Mouse (Mus musculus) heart, embryonic 13.5 days (tissue): ENCODE data around the gene Cryba2. TPM values are rescaled to one million over a fixed set of nuclear protein-coding genes. Genes with fewer than 3 reads are reported as not detected.
A peak's percentile ranks its signal among the peaks of the same experiment; 100 is the strongest.

ENCODE experiments used
- ATAC-seq: fragments of 200-750 bp; cut with Nextera tagmentation; 2 replicates; pipeline ENCODE4 v1.8.0; 2017; ENCODE audit warnings: moderate TSS enrichment; ENCODE audit not compliant: insufficient number of reproducible peaks, low FRiP score, low TSS enrichment; ENCODE audit errors: extremely low read depth
- H3K27ac ChIP-seq: fragments of 300-500 bp; sonication (generic); replicated peaks from 2 replicates; pipeline ENCODE4 v1.5.1; 2015; ENCODE audit warnings: moderate library complexity, mild to moderate bottlenecking, inconsistent platforms
- H3K27me3 ChIP-seq: fragments of 300-500 bp; sonication (generic); replicated peaks from 2 replicates; pipeline ENCODE4 v1.6.1; 2015; ENCODE audit warnings: mild to moderate bottlenecking, inconsistent platforms
- H3K36me3 ChIP-seq: fragments of 300-500 bp; sonication (generic); 2 replicates; pipeline ENCODE4 v1.6.1; 2015; ENCODE audit warnings: mild to moderate bottlenecking, inconsistent platforms
- H3K4me1 ChIP-seq: fragments of 300-500 bp; sonication (generic); 2 replicates; pipeline ENCODE4 v1.6.1; 2015; ENCODE audit warnings: inconsistent platforms
- H3K4me2 ChIP-seq: fragments of 300-500 bp; sonication (generic); 2 replicates; pipeline ENCODE4 v1.6.1; 2015; ENCODE audit warnings: inconsistent platforms, mild to moderate bottlenecking, moderate library complexity
- H3K4me3 ChIP-seq: fragments of 300-500 bp; sonication (generic); 2 replicates; pipeline ENCODE4 v1.5.1; 2015; ENCODE audit warnings: moderate library complexity, mild to moderate bottlenecking, inconsistent platforms
- H3K9ac ChIP-seq: fragments of 300-500 bp; sonication (generic); 2 replicates; pipeline ENCODE4 v1.6.1; 2015; ENCODE audit warnings: inconsistent platforms, mild to moderate bottlenecking, moderate library complexity
- H3K9me3 ChIP-seq: fragments of 300-500 bp; sonication (generic); 2 replicates; pipeline ENCODE4 v1.6.1; 2016; ENCODE audit warnings: inconsistent platforms
- WGBS: fragments of 180-500 bp; shearing (Covaris S2); methylation state at CpG from one replicate; pipeline ENCODE4 v1.1.7; 2015; ENCODE audit warnings: mixed read lengths; 5-methylcytosine and 5-hydroxymethylcytosine counted together
- polyA plus RNA-seq: library from polyadenylated mRNA; unstranded; fragments of >200 nt; fragmentation: Nextera tagmentation; extraction: Ambion mirVana; gene quantifications from 2 replicates; pipeline ENCODE4 v1.2.1, GENCODE M21; 2015

Cryba2 gene
- polyA plus RNA-seq, 1 experiment from 2014 or later = not detected

- peaks cover 98% of the 10 kb centered on the region for H3K27me3 ChIP-seq
- under 1% methylated on average over 7 of the region's 7 CpGs for WGBS
Measured at GRCm38 (mm10) chr1:74856791-74857190, 36.2 kb downstream of the Cryba2 start.

GRCm38 (mm10) chr1:74856439-74856720, 36.6 kb downstream of the Cryba2 start:
- no peaks in the 10 kb centered on the region for H3K9me3 ChIP-seq
- peak overlapping the region; percentile 66; the same call in 1 of the 2 replicates for H3K4me3 ChIP-seq
- H3K36me3 ChIP-seq = no peaks in the 10 kb centered on the region
- peaks cover 98% of the 10 kb centered on the region for H3K27me3 ChIP-seq
- no peak for ATAC-seq
- H3K9ac ChIP-seq = no peak overlapping the region
- H3K4me1 ChIP-seq = peaks cover 35% of the 10 kb centered on the region
- 4% methylated on average over 11 of the region's 11 CpGs for WGBS
- H3K4me2 ChIP-seq = peak overlapping the region; percentile 95
- H3K27ac ChIP-seq = no peak overlapping the region

More at GRCm38 (mm10) chr1:74856791-74857190, 36.2 kb downstream of the Cryba2 start:
- Histone ChIP-seq H3K9ac (no peak overlapping the region), H3K4me1 (peaks cover 35% of the 10 kb centered on the region), H3K4me2 (no peak overlapping the region), H3K9me3 (no peaks in the 10 kb centered on the region), H3K27ac (no peak overlapping the region), H3K36me3 (no peaks in the 10 kb centered on the region), H3K4me3 (no peak overlapping the region)
- no peak for ATAC-seq

- H3K9ac ChIP-seq = no peak overlapping the region
- H3K4me1 ChIP-seq = peaks cover 35% of the 10 kb centered on the region
- H3K27ac ChIP-seq = no peak overlapping the region
- ATAC-seq = no peak
- H3K9me3 ChIP-seq = no peaks in the 10 kb centered on the region
- WGBS = 1% methylated on average over 74 of the region's 74 CpGs
- peak overlapping the region; percentile 66 for H3K4me3 ChIP-seq
- H3K4me2 ChIP-seq = peak overlapping the region; percentile 95
- no peaks in the 10 kb centered on the region for H3K36me3 ChIP-seq
- peaks cover 100% of the 10 kb centered on the region for H3K27me3 ChIP-seq
Measured at GRCm38 (mm10) chr1:74855651-74856438, 37.1 kb downstream of the Cryba2 start.

- peak overlapping the region; percentile 66 for H3K4me3 ChIP-seq
- H3K27ac ChIP-seq = no peak overlapping the region
Measured at GRCm38 (mm10) chr1:74855156-74855555, 37.8 kb downstream of the Cryba2 start.

GRCm38 (mm10) chr1:74854306-74855056, 38.5 kb downstream of the Cryba2 start, which contains the start of gene Cdk5r2:
TSS of gene Cdk5r2 (plus strand) at chr1:74854934.
- WGBS = 3% methylated on average over 21 of the region's 39 CpGs
- peak within 1 kb of the TSS; percentile 66 for H3K4me3 ChIP-seq
- no peaks in the 10 kb centered on the region for H3K36me3 ChIP-seq
- no peak within 1 kb of the TSS for H3K27ac ChIP-seq
- ATAC-seq = peak; percentile 44; the same call in 1 of the 2 replicates
- peak within 1 kb of the TSS; percentile 95 for H3K4me2 ChIP-seq
- peaks cover 35% of the 10 kb centered on the region for H3K4me1 ChIP-seq
- peak within 1 kb of the TSS; percentile 62 for H3K9ac ChIP-seq
- peaks cover 100% of the 10 kb centered on the region for H3K27me3 ChIP-seq
- H3K9me3 ChIP-seq = no peaks in the 10 kb centered on the region

More at GRCm38 (mm10) chr1:74855156-74855555, 37.8 kb downstream of the Cryba2 start:
- Histone ChIP-seq H3K27me3 (peaks cover 100% of the 10 kb centered on the region), H3K4me1 (peaks cover 35% of the 10 kb centered on the region), H3K9me3 (no peaks in the 10 kb centered on the region), H3K9ac (peak overlapping the region; percentile 62), H3K4me2 (peak overlapping the region; percentile 95), H3K36me3 (no peaks in the 10 kb centered on the region)
- under 1% methylated on average over 48 of the region's 48 CpGs for WGBS
- ATAC-seq = no peak

- no peak overlapping the region for H3K4me2 ChIP-seq
- no peak overlapping the region for H3K27ac ChIP-seq
- H3K4me3 ChIP-seq = no peak overlapping the region
- no peaks in the 10 kb centered on the region for H3K36me3 ChIP-seq
- ATAC-seq = no peak
- H3K4me1 ChIP-seq = peaks cover 20% of the 10 kb centered on the region
- H3K27me3 ChIP-seq = peaks cover 96% of the 10 kb centered on the region
- no peaks in the 10 kb centered on the region for H3K9me3 ChIP-seq
- 7% methylated on average over 6 of the region's 6 CpGs for WGBS
- H3K9ac ChIP-seq = no peak overlapping the region
Measured at GRCm38 (mm10) chr1:74851001-74851775, 41.8 kb downstream of the Cryba2 start.

- Histone ChIP-seq H3K4me3 (no peak overlapping the region), H3K27ac (no peak overlapping the region), H3K4me2 (no peak overlapping the region), H3K36me3 (no peaks in the 10 kb centered on the region), H3K9ac (no peak overlapping the region), H3K9me3 (no peaks in the 10 kb centered on the region), H3K27me3 (peaks cover 92% of the 10 kb centered on the region), H3K4me1 (peaks cover 10% of the 10 kb centered on the region)
- no peak for ATAC-seq
- WGBS = 12% methylated on average over 6 of the region's 6 CpGs
Measured at GRCm38 (mm10) chr1:74850251-74850650, 42.7 kb downstream of the Cryba2 start.

GRCm38 (mm10) chr1:74848946-74849345, 44.0 kb downstream of the Cryba2 start:
- H3K36me3 ChIP-seq = no peaks in the 10 kb centered on the region
- WGBS = 60% methylated on average over 5 of the region's 5 CpGs
- H3K4me2 ChIP-seq = no peak overlapping the region
- H3K27me3 ChIP-seq = peaks cover 85% of the 10 kb centered on the region
- H3K4me1 ChIP-seq = no peaks in the 10 kb centered on the region
- H3K9ac ChIP-seq = no peak overlapping the region
- ATAC-seq = no peak
- no peak overlapping the region for H3K27ac ChIP-seq
- no peak overlapping the region for H3K4me3 ChIP-seq
- H3K9me3 ChIP-seq = no peaks in the 10 kb centered on the region

GRCm38 (mm10) chr1:74846341-74846740, 46.6 kb downstream of the Cryba2 start:
- no peak for ATAC-seq
- Histone ChIP-seq H3K4me1 (no peaks in the 10 kb centered on the region), H3K4me3 (no peak overlapping the region), H3K9me3 (no peaks in the 10 kb centered on the region), H3K27ac (no peak overlapping the region), H3K36me3 (no peaks in the 10 kb centered on the region), H3K27me3 (peaks cover 75% of the 10 kb centered on the region), H3K9ac (no peak overlapping the region), H3K4me2 (no peak overlapping the region)
- 23% methylated on average over 9 of the region's 9 CpGs for WGBS

GRCm38 (mm10) chr1:74843090-74843489, 49.9 kb downstream of the Cryba2 start:
- Histone ChIP-seq H3K4me1 (no peaks in the 10 kb centered on the region), H3K9ac (no peak overlapping the region), H3K9me3 (no peaks in the 10 kb centered on the region), H3K27ac (no peak overlapping the region), H3K4me3 (no peak overlapping the region), H3K4me2 (no peak overlapping the region), H3K36me3 (no peaks in the 10 kb centered on the region), H3K27me3 (peaks cover 60% of the 10 kb centered on the region)
- 52% methylated on average over 5 of the region's 5 CpGs for WGBS
- ATAC-seq = no peak
